Mouse (Mus musculus) left cerebral cortex, postnatal 36 days (tissue): Measurements from ENCODE around the gene Hsd17b3. TPM values are rescaled to one million over a fixed set of nuclear protein-coding genes. Genes with fewer than 3 reads are reported as not detected.

Source experiments
- DNase-seq, 2 experiments: peaks; one replicate each; pipeline ENCODE4 v3.0.0; 2021 to 2022; ENCODE audit warnings: low spot score in 2 of 2, mixed read lengths in 1 of 2
- intact Hi-C: fragments of 180-260 bp; cut with DNase I; formaldehyde crosslinking; loops from one replicate; pipeline ENCODE4 v1.15.1; 2025
- total RNA-seq, 2 experiments: library from RNA; stranded (reverse); gene quantifications; 2 replicates each; pipeline ENCODE4 v1.2.3; 2021

Gene Hsd17b3
- not detected for total RNA-seq

- intact Hi-C loops = no loop called here
- no peak for DNase-seq
Observed at GRCm38 (mm10) chr13:64089130-64089529, at the start of gene Hsd17b3. TSS of gene Hsd17b3 (minus strand) at chr13:64089230.

DNA sequence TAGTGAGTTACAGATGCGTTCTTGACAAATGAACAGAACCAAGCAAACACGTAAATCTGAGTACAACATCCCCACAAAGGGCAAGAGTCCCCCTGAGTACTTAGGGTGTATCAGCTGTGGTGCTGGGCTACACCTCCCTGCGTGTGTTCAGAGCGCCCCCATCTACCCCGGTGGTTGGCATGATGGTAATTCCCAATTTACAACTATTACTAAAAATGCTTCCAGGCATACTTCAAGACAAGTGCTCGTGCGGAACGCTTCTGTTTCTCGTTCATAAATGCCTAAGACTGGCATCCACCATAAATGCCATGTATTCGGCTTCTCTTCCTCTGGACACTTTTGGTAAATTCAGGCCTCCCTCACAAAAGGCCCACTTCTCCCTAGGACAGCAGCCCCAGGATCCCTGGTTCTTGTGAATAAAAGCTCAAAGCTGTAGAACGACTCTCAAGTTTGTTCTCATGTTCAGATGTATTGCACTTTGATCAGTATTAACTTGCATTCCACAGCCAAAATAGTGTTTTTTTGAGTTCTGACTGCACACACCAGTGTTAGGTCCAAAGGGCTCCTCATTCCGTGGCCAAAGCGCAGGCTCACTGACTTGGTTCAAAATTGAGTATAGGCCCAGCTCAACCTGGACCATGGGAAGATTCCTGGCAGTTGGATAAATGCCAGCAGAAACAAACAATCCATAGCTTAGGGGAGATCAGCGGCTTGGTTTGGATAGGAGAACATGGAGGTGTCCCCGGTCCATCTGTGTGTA, 40.8 kb upstream of the Hsd17b3 start:
- intact Hi-C loops = no loop called here
- peak in 1 of 2 experiments; percentile 9 for DNase-seq

GRCm38 (mm10) chr13:64128858-64129615, 40.0 kb upstream of the Hsd17b3 start, which contains the start of gene Slc35d2:
TSS of gene Slc35d2 (minus strand) at chr13:64129368.
- peak in 1 of 2 experiments; percentile 12 for DNase-seq
- intact Hi-C loops = no loop called here

- DNase-seq = no peak
- intact Hi-C loops = no loop called here
Observed at GRCm38 (mm10) chr13:64126316-64126715, 37.3 kb upstream of the Hsd17b3 start.

- intact Hi-C loops = no loop called here
Observed at GRCm38 (mm10) chr13:64124886-64125285, 35.9 kb upstream of the Hsd17b3 start.

DNA sequence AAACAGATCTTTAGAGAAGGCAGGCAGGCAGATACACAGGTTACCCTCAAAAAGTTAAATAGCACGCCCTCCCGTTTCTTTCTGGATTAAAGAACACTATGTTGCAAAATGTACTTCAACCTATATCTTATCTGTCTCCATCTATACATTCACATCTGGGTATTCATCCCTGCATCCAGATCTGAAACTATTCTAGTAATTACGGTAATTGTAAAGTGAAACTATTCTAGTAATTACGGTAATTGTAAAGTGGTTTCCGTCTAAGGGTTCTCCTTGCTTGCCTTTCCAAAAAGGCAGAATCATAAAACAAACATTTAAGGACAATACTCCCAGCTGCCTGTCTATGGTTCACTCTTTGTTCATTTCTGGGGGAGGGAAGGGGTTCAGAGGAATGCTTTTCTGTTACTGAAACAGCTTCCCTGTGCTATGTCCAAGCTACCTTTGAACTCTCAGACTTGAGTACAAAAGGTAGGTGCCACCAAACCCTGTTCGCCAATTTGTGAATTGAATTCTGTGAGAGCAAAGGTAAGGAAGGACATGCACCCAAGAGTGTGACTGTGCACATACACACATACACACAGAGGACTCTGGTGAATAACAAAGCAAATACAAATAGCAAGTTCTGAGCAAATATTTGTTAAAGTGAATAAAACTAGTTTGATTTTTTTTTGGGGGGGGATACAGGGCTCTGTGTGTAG, 34.6 kb upstream of the Hsd17b3 start:
- DNase-seq = no peak
- intact Hi-C loops = no loop called here

More at GRCm38 (mm10) chr13:64124886-64125285, 35.9 kb upstream of the Hsd17b3 start:
- DNase-seq = no peak

GRCm38 (mm10) chr13:64120760-64121159, 31.7 kb upstream of the Hsd17b3 start:
- intact Hi-C loops = no loop called here
- DNase-seq = no peak

DNA sequence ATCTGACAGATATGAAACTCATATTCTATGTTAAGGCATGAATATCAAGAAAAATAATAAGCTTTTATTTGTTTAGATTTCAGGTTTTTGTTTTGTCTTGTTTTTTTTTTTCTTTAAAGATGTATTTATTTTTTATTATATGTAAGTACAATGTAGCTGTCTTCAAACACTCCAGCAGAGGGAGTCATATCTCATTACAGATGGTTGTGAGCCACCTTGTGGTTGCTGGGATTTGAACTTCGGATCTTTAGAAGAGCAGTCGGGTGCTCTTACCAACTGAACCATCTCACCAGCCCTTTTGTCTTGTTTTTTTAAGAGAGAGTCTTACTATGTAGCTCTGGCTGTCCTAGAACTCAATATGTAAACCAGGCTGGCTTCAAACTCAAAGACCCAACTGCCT, 28.4 kb upstream of the Hsd17b3 start:
- no peak for DNase-seq
- intact Hi-C loops = no loop called here

DNA sequence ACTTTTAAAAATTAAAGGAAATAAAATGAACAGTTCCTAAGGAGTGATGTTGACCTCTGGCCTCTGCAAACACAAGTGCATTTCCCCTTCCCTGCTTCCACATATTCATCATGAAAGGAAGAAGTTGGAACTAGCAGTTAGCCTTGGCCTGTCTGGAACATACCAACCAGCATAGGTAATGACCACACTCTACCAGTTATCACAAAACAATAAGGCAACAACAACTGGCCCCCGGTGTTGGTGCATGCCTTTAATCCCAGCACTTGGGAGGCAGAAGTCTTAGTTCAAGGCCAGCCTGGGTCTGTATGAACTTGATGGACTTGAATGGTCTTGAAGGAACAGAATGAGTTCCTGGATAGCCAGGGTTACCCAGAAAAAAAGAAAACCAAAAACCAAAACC, 21.4 kb upstream of the Hsd17b3 start:
- DNase-seq = no peak
- intact Hi-C loops = no loop called here

DNA sequence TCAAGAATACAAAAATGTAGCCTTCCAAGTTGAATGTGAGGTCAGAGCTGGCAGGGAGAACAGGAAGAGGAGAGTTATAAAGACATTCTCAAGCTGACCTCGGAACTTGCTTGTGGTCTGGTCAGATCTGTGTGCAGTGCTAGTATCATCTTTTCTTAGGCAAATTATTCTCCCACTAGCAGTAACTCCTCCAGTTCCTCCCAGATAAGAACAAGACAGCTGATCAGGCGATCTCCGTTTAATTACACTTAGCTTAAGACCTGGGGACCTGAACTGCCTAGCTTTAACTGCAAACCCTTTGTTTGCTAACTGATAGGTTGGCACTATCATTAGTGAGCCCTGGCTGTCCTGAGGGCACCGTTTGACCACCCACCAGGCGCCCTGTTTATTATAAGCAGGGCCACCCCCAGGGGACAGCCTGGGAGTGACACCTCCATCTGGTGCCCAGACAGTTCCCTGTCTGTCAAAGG, 19.4 kb upstream of the Hsd17b3 start:
- intact Hi-C loops = no loop called here
- DNase-seq = no peak

DNA sequence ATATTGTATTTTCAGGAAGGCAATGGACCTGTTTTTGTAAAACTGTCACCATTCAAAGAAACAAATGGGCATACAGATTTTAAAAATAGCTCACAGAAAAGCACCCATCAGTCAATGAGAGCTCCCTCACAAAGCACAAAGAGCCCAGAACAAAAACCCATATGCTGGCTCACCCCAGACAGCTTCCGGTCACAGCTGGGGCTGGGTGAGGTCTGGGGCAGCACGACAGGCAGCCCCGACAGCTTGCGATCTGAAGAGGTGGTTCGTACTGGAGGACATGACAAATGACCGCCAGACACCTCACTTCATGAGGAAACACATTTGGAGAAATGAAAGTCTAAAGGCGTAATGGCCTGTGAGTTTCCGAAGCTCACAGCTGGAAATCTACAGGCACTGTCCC, 18.5 kb upstream of the Hsd17b3 start:
- intact Hi-C loops = no loop called here
- DNase-seq = no peak

DNA sequence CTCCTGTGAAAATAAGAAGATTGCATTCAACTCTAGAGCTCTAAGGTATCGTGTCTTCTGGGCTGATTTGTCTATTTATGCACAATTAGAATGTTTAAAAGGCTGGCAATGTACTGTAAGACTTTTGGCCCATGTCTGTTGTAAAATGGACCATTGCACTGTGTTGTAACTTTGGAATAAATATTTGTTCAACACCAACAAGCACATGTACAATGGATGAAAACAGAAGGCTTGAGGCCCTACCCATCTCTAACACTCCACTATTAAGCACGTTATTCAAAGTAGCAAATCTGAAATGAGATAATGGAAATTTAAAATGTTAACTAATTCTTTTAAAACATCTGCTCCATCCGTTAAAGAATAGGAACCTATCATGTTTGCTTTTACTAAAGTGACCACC, 18.1 kb upstream of the Hsd17b3 start:
- intact Hi-C loops = no loop called here
- no peak for DNase-seq

GRCm38 (mm10) chr13:64105690-64106089, 16.7 kb upstream of the Hsd17b3 start:
- DNase-seq = no peak
- intact Hi-C loops = no loop called here

DNA sequence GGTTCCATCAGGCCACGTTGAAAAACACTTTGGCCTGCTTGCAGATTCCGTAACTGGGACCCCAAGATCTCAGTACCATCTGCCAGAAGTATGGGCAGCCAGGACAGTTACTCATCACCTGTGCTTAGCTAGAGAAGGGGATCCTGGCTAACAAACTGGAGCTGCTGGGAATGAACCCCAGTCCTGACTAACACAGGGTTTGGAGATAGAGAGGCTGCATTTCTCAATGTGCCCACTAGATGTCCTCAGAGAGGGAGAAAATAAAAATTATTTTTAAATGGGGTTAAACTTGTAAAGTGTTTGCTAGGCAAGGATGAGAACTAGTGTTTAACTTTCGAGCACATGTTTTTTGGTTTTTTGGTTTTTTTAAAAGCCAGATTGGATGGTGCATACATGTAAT, 11.2 kb upstream of the Hsd17b3 start:
- intact Hi-C loops = no loop called here
- DNase-seq = no peak

DNA sequence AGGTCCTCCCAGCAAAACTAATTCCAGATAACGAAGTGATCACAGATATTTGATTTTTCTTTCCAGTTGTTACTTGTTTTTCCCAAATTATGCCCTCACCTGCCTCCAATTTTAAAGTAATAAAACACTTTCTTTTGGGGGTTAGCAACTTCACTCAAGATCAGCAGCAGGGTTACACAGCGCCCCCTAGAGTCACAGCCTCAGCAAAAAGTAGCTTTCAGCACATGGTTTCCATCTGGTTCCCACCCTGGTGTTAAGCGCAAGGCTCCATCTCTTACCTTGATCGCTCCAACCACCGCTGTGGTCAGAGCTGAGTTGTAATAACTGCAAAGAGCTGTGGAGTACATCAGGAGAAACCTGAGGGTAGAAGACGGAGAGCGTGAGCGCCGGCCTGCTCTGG, 10.0 kb upstream of the Hsd17b3 start:
- DNase-seq = no peak
- intact Hi-C loops = no loop called here

GRCm38 (mm10) chr13:64093341-64093740, 4.3 kb upstream of the Hsd17b3 start:
- intact Hi-C loops = no loop called here
- peak; percentile 18 to 51 for DNase-seq

- DNase-seq = no peak
- intact Hi-C loops = no loop called here
Observed at GRCm38 (mm10) chr13:64092752-64093151, 3.7 kb upstream of the Hsd17b3 start.

- DNase-seq = no peak
- intact Hi-C loops = no loop called here
Observed at GRCm38 (mm10) chr13:64092141-64092540, 3.1 kb upstream of the Hsd17b3 start.

DNA sequence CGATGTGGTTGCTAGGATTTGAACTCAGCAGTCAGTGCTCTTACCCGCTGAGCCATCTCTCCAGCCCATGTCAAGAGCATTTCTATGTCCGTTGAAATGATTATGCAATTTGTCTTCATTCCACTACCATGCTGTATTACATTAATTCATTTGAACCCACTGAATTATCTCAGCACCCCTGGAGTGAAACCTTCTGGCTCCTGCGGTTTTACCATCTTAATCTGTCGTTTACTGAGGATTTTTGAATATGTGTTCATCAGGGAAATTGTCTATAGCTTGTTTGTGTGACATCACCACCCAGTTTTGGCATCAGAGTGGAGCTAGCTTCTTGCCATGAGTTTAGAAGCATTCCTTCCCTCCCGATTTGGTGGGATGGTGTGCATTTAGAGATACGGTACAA, 2.0 kb upstream of the Hsd17b3 start:
- DNase-seq = no peak
- intact Hi-C loops = no loop called here

DNA sequence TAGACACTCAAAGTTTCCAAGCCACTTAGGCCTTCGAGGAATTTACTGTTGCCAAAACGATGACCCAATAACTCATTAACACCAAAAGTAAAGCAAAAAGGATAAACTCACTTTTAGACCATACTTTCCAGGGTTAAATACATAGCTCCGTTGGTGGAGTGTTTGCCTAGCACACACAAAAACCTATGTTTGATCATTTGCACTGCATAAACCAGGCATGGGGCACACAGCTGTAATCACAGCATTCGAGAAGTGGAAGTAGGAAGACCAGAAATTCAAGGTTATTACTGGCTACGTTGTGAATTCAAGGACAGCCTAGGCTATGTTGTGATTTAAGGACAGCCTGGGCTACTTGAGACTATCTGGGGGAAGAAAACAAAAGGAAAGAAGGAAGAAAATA, 1.2 kb upstream of the Hsd17b3 start:
- intact Hi-C loops = no loop called here
- DNase-seq = no peak
